Mouse (Mus musculus): ENCODE results near the gene Gtf2h5. TPM values are rescaled to one million over a fixed set of nuclear protein-coding genes. Genes with fewer than 3 reads are reported as not detected.

Gene Gtf2h5
- 51.5 and 63.0 TPM in 2 replicates for total RNA-seq (2017)

GRCm38 (mm10) chr17:6079287-6080122 is at the start of gene Gtf2h5, which contains the start of gene Serac1:
Gtf2h5 (plus strand) TSS chr17:6079786.
Serac1 (minus strand) TSS chr17:6079741.
- ATAC-seq (replicated peaks; ENCODE audit: low read depth, poor library complexity, severe bottlenecking), result peak; percentile 94

- no peak for ATAC-seq (replicated peaks; ENCODE audit: low read depth, poor library complexity, severe bottlenecking)
Measured at GRCm38 (mm10) chr17:6035661-6036060, 43.9 kb upstream of the Gtf2h5 start.

- ATAC-seq (replicated peaks; ENCODE audit: low read depth, poor library complexity, severe bottlenecking), result no peak
Measured at GRCm38 (mm10) chr17:6036458-6036857, 43.1 kb upstream of the Gtf2h5 start.

- no peak for ATAC-seq (replicated peaks; ENCODE audit: low read depth, poor library complexity, severe bottlenecking)
Measured at GRCm38 (mm10) chr17:6036872-6037271, 42.7 kb upstream of the Gtf2h5 start.

- no peak for ATAC-seq (replicated peaks; ENCODE audit: low read depth, poor library complexity, severe bottlenecking)
Measured at GRCm38 (mm10) chr17:6037507-6037906, 42.1 kb upstream of the Gtf2h5 start.

GRCm38 (mm10) chr17:6052801-6053200 is 26.8 kb upstream of the Gtf2h5 start:
- ATAC-seq (replicated peaks; ENCODE audit: low read depth, poor library complexity, severe bottlenecking), result no peak

GRCm38 (mm10) chr17:6054934-6055355 is 24.6 kb upstream of the Gtf2h5 start:
- peak; percentile 89 for ATAC-seq (replicated peaks; ENCODE audit: low read depth, poor library complexity, severe bottlenecking)

GRCm38 (mm10) chr17:6062793-6063192 is 16.8 kb upstream of the Gtf2h5 start:
- ATAC-seq (replicated peaks; ENCODE audit: low read depth, poor library complexity, severe bottlenecking), result no peak

GRCm38 (mm10) chr17:6063532-6063931 is 16.1 kb upstream of the Gtf2h5 start:
- no peak for ATAC-seq (replicated peaks; ENCODE audit: low read depth, poor library complexity, severe bottlenecking)

- no peak for ATAC-seq (replicated peaks; ENCODE audit: low read depth, poor library complexity, severe bottlenecking)
Measured at GRCm38 (mm10) chr17:6066021-6066420, 13.6 kb upstream of the Gtf2h5 start.

GRCm38 (mm10) chr17:6067613-6068012 is 12.0 kb upstream of the Gtf2h5 start:
- ATAC-seq (replicated peaks; ENCODE audit: low read depth, poor library complexity, severe bottlenecking), result no peak

GRCm38 (mm10) chr17:6069866-6070265 is 9.7 kb upstream of the Gtf2h5 start:
- no peak for ATAC-seq (replicated peaks; ENCODE audit: low read depth, poor library complexity, severe bottlenecking)

GRCm38 (mm10) chr17:6073405-6073804 is 6.2 kb upstream of the Gtf2h5 start:
- ATAC-seq (replicated peaks; ENCODE audit: low read depth, poor library complexity, severe bottlenecking), result no peak

- no peak for ATAC-seq (replicated peaks; ENCODE audit: low read depth, poor library complexity, severe bottlenecking)
Measured at GRCm38 (mm10) chr17:6083323-6083890, 3.8 kb downstream of the Gtf2h5 start.

GRCm38 (mm10) chr17:6091604-6092003 is 12.0 kb downstream of the Gtf2h5 start:
- no peak for ATAC-seq (replicated peaks; ENCODE audit: low read depth, poor library complexity, severe bottlenecking)

GRCm38 (mm10) chr17:6095579-6095978 is 16.0 kb downstream of the Gtf2h5 start:
- no peak for ATAC-seq (replicated peaks; ENCODE audit: low read depth, poor library complexity, severe bottlenecking)

GRCm38 (mm10) chr17:6097884-6098283 is 18.3 kb downstream of the Gtf2h5 start:
- peak; percentile 86 for ATAC-seq (replicated peaks; ENCODE audit: low read depth, poor library complexity, severe bottlenecking)

GRCm38 (mm10) chr17:6102287-6102686 is 22.7 kb downstream of the Gtf2h5 start:
- no peak for ATAC-seq (replicated peaks; ENCODE audit: low read depth, poor library complexity, severe bottlenecking)

- no peak for ATAC-seq (replicated peaks; ENCODE audit: low read depth, poor library complexity, severe bottlenecking)
Measured at GRCm38 (mm10) chr17:6103566-6103965, 24.0 kb downstream of the Gtf2h5 start.

GRCm38 (mm10) chr17:6106361-6107014 is 26.9 kb downstream of the Gtf2h5 start, which contains the start of gene Tulp4:
Tulp4 (plus strand) TSS chr17:6106437.
- ATAC-seq (replicated peaks; ENCODE audit: low read depth, poor library complexity, severe bottlenecking), result peak; percentile 90
